ENCODE assay signal across 22 mouse cellular contexts in the genomic region with DNA sequence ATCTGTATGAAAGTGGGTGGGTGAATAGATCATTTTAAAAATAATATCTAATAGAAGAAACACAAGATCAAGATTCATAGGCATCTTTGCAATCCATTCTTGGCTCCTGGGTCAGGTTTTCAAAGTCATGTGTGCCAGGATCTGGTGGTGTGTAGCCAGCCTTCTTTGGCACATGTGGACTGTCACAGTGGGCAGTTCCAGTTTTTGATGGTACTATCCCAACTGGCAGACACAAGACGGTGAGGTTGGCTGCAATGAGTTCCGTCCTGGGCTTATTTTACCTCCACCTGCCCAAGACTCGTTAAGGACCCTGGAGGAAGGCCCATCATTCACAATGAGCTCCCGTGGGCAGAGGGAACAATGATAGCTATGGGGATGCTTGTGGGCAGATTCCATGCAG.
"Had no signal": no experiment of that assay in that cellular context is flagged by ENCODE, and none has a peak within 500 bp of the region (broad histone marks: within the 10 kb centered on the region; RNA-seq: fewer than 3 reads in every experiment).

No protein-coding gene starts in this region.

- H3K4me1 ChIP-seq: limb, embryonic 12.5 days; limb, embryonic 15.5 days; midbrain, embryonic 12.5 days; midbrain, embryonic 15.5 days; neural tube, embryonic 12.5 days; neural tube, embryonic 15.5 days had no signal

- DNase-seq: kidney, postnatal 10 days; kidney, postnatal 36 days; layer of hippocampus, postnatal 36 days; left cerebral cortex, postnatal 4 days; liver, postnatal 0 days; lung, embryonic 14.5 days; right cerebral cortex, adult 18-20 months; right cerebral cortex, postnatal 14 days; right cerebral cortex, postnatal 4 days; thymus, adult 2 months; thymus, postnatal 14 days; thymus, postnatal 4 days had no signal

- H3K4me3 ChIP-seq: limb, embryonic 12.5 days; limb, embryonic 15.5 days; midbrain, embryonic 12.5 days; midbrain, embryonic 15.5 days; neural tube, embryonic 12.5 days; neural tube, embryonic 15.5 days had no signal

- ATAC-seq: liver, postnatal 0 days; lung, postnatal 0 days; midbrain, embryonic 15.5 days had no signal

- H3K27ac ChIP-seq: limb, embryonic 12.5 days; limb, embryonic 15.5 days; liver, embryonic 14.5 days; macrophage; midbrain, embryonic 12.5 days; midbrain, embryonic 15.5 days; neural tube, embryonic 12.5 days; neural tube, embryonic 15.5 days; stomach, postnatal 0 days had no signal

- H3K27me3 ChIP-seq: limb, embryonic 12.5 days; limb, embryonic 15.5 days; midbrain, embryonic 12.5 days; midbrain, embryonic 15.5 days; neural tube, embryonic 12.5 days; neural tube, embryonic 15.5 days had no signal
